Mouse (Mus musculus) spleen, postnatal 10 days (tissue): ENCODE results near the gene Myo16.

ENCODE experiments used
- DNase-seq, 2 experiments: peaks; one replicate each; pipeline ENCODE4 v3.0.0; 2021 to 2022; ENCODE audit warnings: low spot score in 2 of 2

Myo16 gene

DNA sequence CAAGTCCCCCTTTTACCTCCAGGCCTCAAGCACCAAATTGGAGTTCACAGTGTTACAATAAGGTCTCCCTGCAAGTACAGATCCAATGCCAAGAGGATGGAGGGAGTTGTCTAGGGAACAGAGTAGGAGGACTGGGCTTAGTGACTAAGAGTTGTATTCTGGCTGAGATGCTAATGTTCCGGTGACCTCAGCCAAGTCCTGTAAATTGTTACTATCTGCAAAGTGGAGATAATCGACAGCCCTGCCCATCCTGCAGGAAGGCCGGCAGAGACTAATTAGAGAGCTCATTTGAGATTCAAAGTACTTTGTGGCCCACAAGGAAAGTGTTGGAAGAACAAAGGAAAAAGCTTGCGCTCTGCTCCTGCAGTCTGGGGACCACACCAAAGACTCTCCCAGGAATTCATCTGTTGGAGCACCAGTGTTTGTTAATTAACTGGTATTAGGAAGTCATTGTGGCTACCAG is 512.1 kb downstream of the Myo16 start:
- DNase-seq: no peak

DNA sequence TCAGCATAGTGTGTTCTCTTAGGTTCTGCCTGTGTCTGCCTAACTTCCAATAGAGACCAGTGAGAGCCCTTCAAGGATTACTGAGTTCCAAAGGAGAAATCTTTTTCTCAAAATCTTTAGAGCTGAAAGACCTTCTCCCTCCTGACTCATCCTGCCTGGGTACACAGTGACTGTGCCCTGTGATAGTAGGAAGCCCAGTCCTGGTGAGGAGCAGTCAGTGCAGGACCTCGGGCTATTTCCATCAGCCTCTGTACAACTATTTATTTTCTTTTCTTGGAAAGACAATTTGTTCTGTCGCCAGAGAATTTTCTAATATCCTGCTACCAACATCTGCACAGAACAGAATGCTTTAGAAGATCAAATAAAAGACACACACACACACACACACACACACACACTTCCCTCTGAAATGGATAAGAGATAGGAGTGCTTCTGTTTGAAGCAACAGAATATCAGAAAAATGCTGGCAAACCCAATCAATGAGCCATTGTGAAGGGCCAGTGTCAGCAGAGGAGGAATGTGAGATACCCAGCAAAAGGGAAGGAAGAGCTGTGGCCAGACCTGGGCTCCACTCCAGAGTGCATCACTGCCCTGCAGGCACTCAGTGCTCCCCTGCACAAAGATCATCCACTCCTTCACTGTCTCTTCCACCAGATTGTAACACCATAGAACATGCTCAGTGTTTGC is 518.3 kb downstream of the Myo16 start:
- no peak for DNase-seq

- no peak for DNase-seq
Observed at GRCm38 (mm10) chr8:10677840-10678410, 524.2 kb downstream of the Myo16 start.

GRCm38 (mm10) chr8:10681926-10682325 is 528.2 kb downstream of the Myo16 start:
- no peak for DNase-seq

DNA sequence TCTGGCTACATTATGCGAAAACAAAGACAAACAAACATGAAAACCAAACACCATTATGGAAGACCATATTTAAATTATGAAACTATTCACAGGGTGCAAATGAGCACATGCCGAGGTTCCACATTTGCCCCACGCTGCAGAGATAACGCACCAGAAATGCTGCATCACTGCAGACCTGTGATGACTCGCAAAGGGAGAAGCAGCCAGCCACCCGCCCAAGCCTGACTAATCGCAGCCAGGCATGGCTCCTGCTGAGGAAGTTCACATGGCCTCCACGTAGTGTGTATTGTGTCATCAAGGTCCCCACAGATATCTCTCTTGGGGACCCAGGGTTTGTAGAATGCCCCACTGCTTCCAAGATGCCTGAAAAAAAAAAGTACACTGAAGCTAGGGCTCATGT is 529.4 kb downstream of the Myo16 start:
- peak in 1 of 2 experiments; percentile 17 for DNase-seq
